Mouse (Mus musculus): ENCODE measurements around the gene Pramel1. TPM values are rescaled to one million over a fixed set of nuclear protein-coding genes. Genes with fewer than 3 reads are reported as not detected.
"Not testable (repeated sequence)": the region's sequence is repeated elsewhere in the genome, so short reads cannot be mapped to it uniquely, and the experiment has no call there.

Gene Pramel1
- total and polyA plus RNA-seq, 3 experiments, result not detected

DNA sequence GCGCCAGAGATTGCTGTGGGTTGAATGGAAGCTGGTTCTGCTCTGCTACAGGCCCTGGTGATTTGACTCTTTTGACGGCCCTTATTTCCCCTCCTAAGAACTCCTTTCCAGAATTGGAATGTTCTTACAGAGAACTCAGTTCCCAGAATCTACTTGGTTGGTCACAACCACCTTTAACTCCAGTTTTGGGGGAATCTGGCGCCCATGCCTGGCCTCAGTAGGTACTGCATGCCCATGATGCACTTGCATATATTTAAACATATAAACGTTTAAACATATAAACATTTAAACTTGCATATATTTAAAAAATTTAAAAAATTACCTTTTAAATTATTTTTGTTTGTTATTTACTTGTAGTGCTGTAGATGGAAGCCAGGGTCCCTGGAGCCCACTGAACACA, 10.6 kb upstream of the Pramel1 start:
- H3K4me3 ChIP-seq (ENCODE audit: low read depth, low read length), result no peak overlapping the region
- DNase-seq (ENCODE audit: low spot score) (no peak), ATAC-seq (ENCODE audit: extremely low read depth, insufficient number of reproducible peaks, low FRiP score, poor library complexity, severe bottlenecking) (no peak)
- H3K36me3 ChIP-seq (replicated peaks), result no peaks in the 10 kb centered on the region
- H3K4me1 ChIP-seq (ENCODE audit: insufficient read depth, low read depth, low read length), result no peaks in the 10 kb centered on the region
- peaks cover 20% of the 10 kb centered on the region for H3K9me3 ChIP-seq (replicated peaks)
- no peaks in the 10 kb centered on the region for H3K27me3 ChIP-seq (ENCODE audit: insufficient read depth, low read length)
- TF ChIP-seq TAL1 (conservative IDR thresholded peaks at IDR 0.05; ENCODE audit: low read depth, low read length) (no peak), GATA2 (IDR thresholded peaks at IDR 0.05; ENCODE audit: borderline replicate concordance, low read depth, low read length) (no peak), POLR2AphosphoS5 (IDR thresholded peaks at IDR 0.05; ENCODE audit: insufficient replicate concordance, low read depth, low read length) (no peak), GATA1 (IDR thresholded peaks at IDR 0.05; ENCODE audit: borderline replicate concordance, low read length) (no peak), CTCF (IDR thresholded peaks at IDR 0.05; ENCODE audit: low read depth, low read length) (no peak)

DNA sequence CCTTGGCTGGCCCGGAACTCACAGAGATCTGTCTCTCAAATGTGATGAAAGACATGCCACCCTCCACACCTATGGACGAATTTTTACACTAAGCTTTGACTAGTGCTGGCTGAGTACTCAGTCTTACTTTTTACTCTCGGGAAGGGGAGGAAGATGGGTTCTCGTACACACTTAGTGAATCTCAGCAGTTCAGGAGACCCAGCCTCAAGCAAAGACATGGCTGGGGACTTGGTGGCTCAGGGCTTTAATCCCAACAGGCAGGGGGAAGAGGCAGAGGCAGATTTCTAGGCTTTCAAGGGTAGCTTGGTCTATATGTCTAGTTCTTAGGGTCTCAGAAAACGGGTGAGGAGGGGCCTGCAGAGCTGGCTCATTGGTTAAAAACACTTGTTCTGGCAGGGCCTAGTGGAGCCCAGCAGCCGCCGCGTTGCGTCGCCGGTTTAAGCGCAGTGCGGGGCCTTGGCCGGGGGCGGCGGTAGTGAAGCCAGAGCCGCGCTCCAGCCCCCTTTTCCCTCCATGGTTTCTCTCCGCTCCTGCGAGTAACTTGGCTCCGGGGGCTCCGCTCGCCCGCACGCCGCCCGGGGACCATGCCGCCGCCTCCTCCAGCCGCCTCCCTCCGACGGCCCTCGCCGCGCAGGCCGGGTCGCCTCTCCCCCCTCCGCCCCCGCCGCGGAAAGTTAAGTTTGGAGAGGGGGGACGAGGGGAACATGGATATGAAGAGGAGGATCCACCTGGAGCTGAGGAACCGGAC, 5.1 kb upstream of the Pramel1 start:
- Histone ChIP-seq H3K4me1 (ENCODE audit: insufficient read depth, low read depth, low read length) (no peaks in the 10 kb centered on the region), H3K4me3 (ENCODE audit: low read depth, low read length) (no peak overlapping the region), H3K27me3 (ENCODE audit: insufficient read depth, low read length) (no peaks in the 10 kb centered on the region), H3K36me3 (replicated peaks) (no peaks in the 10 kb centered on the region), H3K9me3 (replicated peaks) (peaks cover 9% of the 10 kb centered on the region)
- DNase-seq (ENCODE audit: low spot score), result no peak
- TF ChIP-seq GATA2 (IDR thresholded peaks at IDR 0.05; ENCODE audit: borderline replicate concordance, low read depth, low read length) (no peak), GATA1 (IDR thresholded peaks at IDR 0.05; ENCODE audit: borderline replicate concordance, low read length) (no peak), POLR2AphosphoS5 (IDR thresholded peaks at IDR 0.05; ENCODE audit: insufficient replicate concordance, low read depth, low read length) (no peak), CTCF (IDR thresholded peaks at IDR 0.05; ENCODE audit: low read depth, low read length) (no peak), TAL1 (conservative IDR thresholded peaks at IDR 0.05; ENCODE audit: low read depth, low read length) (no peak)
- no peak for ATAC-seq (ENCODE audit: extremely low read depth, insufficient number of reproducible peaks, low FRiP score, poor library complexity, severe bottlenecking)

- DNase-seq (ENCODE audit: low spot score), result no peak
- Histone ChIP-seq H3K9me3 (replicated peaks) (no peaks in the 10 kb centered on the region), H3K4me3 (ENCODE audit: low read depth, low read length) (peak overlapping the region; percentile 74), H3K36me3 (replicated peaks) (peaks cover 26% of the 10 kb centered on the region), H3K27me3 (ENCODE audit: insufficient read depth, low read length) (no peaks in the 10 kb centered on the region), H3K4me1 (ENCODE audit: insufficient read depth, low read depth, low read length) (peaks cover 14% of the 10 kb centered on the region)
- ATAC-seq (ENCODE audit: extremely low read depth, insufficient number of reproducible peaks, low FRiP score, poor library complexity, severe bottlenecking), result no peak
- TF ChIP-seq GATA2 (IDR thresholded peaks at IDR 0.05; ENCODE audit: borderline replicate concordance, low read depth, low read length), result no peak
- TF ChIP-seq CTCF (IDR thresholded peaks at IDR 0.05; ENCODE audit: low read depth, low read length), result no peak
- no peak for TF ChIP-seq GATA1 (IDR thresholded peaks at IDR 0.05; ENCODE audit: borderline replicate concordance, low read length)
- no peak for TF ChIP-seq TAL1 (conservative IDR thresholded peaks at IDR 0.05; ENCODE audit: low read depth, low read length)
- no peak for TF ChIP-seq POLR2AphosphoS5 (IDR thresholded peaks at IDR 0.05; ENCODE audit: insufficient replicate concordance, low read depth, low read length)
Measured at GRCm38 (mm10) chr4:143411566-143412218, 17.5 kb downstream of the Pramel1 start.

DNA sequence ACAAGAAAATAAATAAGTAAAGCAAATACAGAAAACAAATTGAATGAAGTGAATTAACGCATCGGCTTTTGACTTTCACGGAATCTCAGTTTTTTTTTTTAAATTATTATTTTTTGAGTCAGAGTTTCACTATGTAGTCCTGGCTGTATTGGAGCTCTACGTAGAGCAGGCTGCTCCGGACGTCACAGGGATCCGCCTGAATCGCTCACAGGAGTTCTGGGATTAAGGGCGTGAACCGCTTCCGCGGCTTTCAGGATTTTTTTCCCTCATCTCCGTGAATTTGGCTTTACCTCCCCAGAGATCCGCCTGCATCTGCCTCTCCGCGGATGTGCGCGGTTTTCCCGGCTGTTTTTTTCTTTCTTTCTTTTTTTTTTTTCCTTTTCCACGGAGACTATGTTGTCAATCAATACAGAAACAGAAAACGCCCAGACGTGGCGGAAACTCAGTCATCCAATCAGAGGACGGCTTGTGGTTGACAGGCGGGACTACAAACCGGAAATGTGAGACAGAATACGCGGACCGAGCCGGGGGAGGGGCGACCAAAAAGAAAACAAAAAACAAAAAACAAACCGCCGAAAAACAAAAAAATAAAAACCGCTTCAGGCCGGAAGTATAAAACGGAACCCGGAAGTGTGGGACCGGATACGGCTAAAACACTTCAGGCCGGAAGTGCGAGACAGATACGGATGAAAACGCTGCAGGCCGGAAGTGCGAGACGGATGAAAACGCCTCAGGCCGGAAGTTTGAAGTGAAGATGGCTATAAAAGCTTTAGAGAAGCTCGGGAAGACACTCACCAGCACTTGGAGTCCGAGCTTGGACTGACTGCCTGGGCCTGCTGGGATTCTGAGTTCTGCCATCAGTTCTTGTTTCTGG, 18.2 kb downstream of the Pramel1 start, which contains the start of gene Pramef8:
TSS of gene Pramef8 (plus strand) at position 208 of the 874 bp plus-strand sequence.
- H3K9me3 ChIP-seq (replicated peaks), result no peaks in the 10 kb centered on the region
- ATAC-seq (ENCODE audit: extremely low read depth, insufficient number of reproducible peaks, low FRiP score, poor library complexity, severe bottlenecking), result peak; percentile 96
- TF ChIP-seq GATA1 (IDR thresholded peaks at IDR 0.05; ENCODE audit: borderline replicate concordance, low read length) (no peak), POLR2AphosphoS5 (IDR thresholded peaks at IDR 0.05; ENCODE audit: insufficient replicate concordance, low read depth, low read length) (no peak)
- H3K4me1 ChIP-seq (ENCODE audit: insufficient read depth, low read depth, low read length), result peaks cover 14% of the 10 kb centered on the region
- no peaks in the 10 kb centered on the region for H3K27me3 ChIP-seq (ENCODE audit: insufficient read depth, low read length)
- peak; percentile 71 for DNase-seq (ENCODE audit: low spot score)
- H3K36me3 ChIP-seq (replicated peaks), result peaks cover 34% of the 10 kb centered on the region
- H3K4me3 ChIP-seq (ENCODE audit: low read depth, low read length), result peak within 1 kb of the TSS; percentile 74

DNA sequence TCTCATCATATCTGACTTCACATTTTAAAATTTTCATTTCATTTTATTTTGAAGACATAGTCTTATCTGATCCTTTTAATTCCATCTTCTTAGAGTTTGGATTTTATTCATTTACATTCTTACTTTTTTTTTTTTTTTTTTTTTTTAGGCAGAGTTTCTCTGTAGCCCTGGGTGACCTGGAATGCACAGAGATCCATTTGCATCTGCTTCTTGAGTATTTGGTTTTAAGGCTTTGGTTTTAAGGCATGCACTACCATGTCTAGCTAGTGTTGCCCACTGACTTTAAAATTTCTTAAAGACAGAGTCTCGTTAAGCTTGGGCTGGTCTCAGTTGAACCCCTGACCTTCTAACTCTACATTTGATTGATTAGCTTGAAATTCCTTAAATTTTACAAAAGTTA, 19.4 kb downstream of the Pramel1 start:
- TF ChIP-seq CTCF (IDR thresholded peaks at IDR 0.05; ENCODE audit: low read depth, low read length), result no peak
- TF ChIP-seq TAL1 (conservative IDR thresholded peaks at IDR 0.05; ENCODE audit: low read depth, low read length), result no peak
- TF ChIP-seq POLR2AphosphoS5 (IDR thresholded peaks at IDR 0.05; ENCODE audit: insufficient replicate concordance, low read depth, low read length), result no peak
- TF ChIP-seq GATA1 (IDR thresholded peaks at IDR 0.05; ENCODE audit: borderline replicate concordance, low read length), result no peak
- Histone ChIP-seq H3K9me3 (replicated peaks) (no peaks in the 10 kb centered on the region), H3K27me3 (ENCODE audit: insufficient read depth, low read length) (no peaks in the 10 kb centered on the region), H3K36me3 (replicated peaks) (peaks cover 45% of the 10 kb centered on the region), H3K4me1 (ENCODE audit: insufficient read depth, low read depth, low read length) (peaks cover 14% of the 10 kb centered on the region), H3K4me3 (ENCODE audit: low read depth, low read length) (no peak overlapping the region; the same call in 1 of the 2 replicates)
- DNase-seq (ENCODE audit: low spot score), result no peak
- no peak for ATAC-seq (ENCODE audit: extremely low read depth, insufficient number of reproducible peaks, low FRiP score, poor library complexity, severe bottlenecking)

GRCm38 (mm10) chr4:143414121-143414520, 19.9 kb downstream of the Pramel1 start:
- TF ChIP-seq POLR2AphosphoS5 (IDR thresholded peaks at IDR 0.05; ENCODE audit: insufficient replicate concordance, low read depth, low read length), result no peak
- no peak for TF ChIP-seq GATA2 (IDR thresholded peaks at IDR 0.05; ENCODE audit: borderline replicate concordance, low read depth, low read length)
- no peak for TF ChIP-seq GATA1 (IDR thresholded peaks at IDR 0.05; ENCODE audit: borderline replicate concordance, low read length)
- TF ChIP-seq TAL1 (conservative IDR thresholded peaks at IDR 0.05; ENCODE audit: low read depth, low read length), result no peak
- no peak for TF ChIP-seq CTCF (IDR thresholded peaks at IDR 0.05; ENCODE audit: low read depth, low read length)

DNA sequence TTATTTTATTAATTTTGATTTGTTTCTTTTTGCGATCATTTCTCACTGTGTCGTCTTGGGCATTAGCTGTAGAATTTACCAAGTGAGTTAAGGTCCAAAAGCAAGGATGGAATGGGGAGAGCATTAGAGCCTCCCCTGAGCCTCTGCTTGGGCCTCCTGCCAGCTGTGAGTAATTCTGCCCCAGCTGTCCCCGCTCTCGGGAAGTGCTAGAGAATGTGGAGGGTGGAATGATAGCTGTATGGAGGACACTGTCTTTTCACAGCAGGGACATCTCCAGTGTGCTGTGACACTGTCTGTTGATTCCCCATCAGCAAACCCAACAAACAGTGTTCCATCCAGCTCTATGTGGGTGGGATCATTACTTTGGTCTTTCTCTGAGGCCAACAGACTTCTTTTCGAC, 32.5 kb downstream of the Pramel1 start:
- ATAC-seq (ENCODE audit: extremely low read depth, insufficient number of reproducible peaks, low FRiP score, poor library complexity, severe bottlenecking); H3K4me1 ChIP-seq (ENCODE audit: insufficient read depth, low read depth, low read length); H3K27me3 ChIP-seq (ENCODE audit: insufficient read depth, low read length); DNase-seq (ENCODE audit: low spot score); H3K9me3 ChIP-seq (replicated peaks); H3K4me3 ChIP-seq (ENCODE audit: low read depth, low read length): not testable (repeated sequence)
- peaks cover 15% of the 10 kb centered on the region for H3K36me3 ChIP-seq (replicated peaks)

More at GRCm38 (mm10) chr4:143414121-143414520, 19.9 kb downstream of the Pramel1 start:
- no peak overlapping the region for H3K4me3 ChIP-seq (ENCODE audit: low read depth, low read length)
- peaks cover 14% of the 10 kb centered on the region for H3K4me1 ChIP-seq (ENCODE audit: insufficient read depth, low read depth, low read length)
- no peak for DNase-seq (ENCODE audit: low spot score)
- no peaks in the 10 kb centered on the region for H3K9me3 ChIP-seq (replicated peaks)
- H3K27me3 ChIP-seq (ENCODE audit: insufficient read depth, low read length), result no peaks in the 10 kb centered on the region
- ATAC-seq (ENCODE audit: extremely low read depth, insufficient number of reproducible peaks, low FRiP score, poor library complexity, severe bottlenecking), result no peak
- peaks cover 50% of the 10 kb centered on the region for H3K36me3 ChIP-seq (replicated peaks)
